Mouse (Mus musculus) brain, embryonic 14.5 days (tissue): Measurements from ENCODE around the gene Lrrc20. TPM values are rescaled to one million over a fixed set of nuclear protein-coding genes. Genes with fewer than 3 reads are reported as not detected.

ENCODE experiments used
- DNase-seq: peaks from one replicate; pipeline ENCODE4 v3.0.0-alpha.2; 2011; ENCODE audit warnings: low read depth
- CTCF ChIP-seq: fragments of 200-500 bp; IDR thresholded peaks from 2 replicates; pipeline ENCODE4 v1.5.1; 2012; ENCODE audit warnings: inconsistent platforms, mild to moderate bottlenecking, moderate library complexity, borderline replicate concordance; ENCODE audit not compliant: insufficient read depth, insufficient read length; ENCODE audit errors: extremely low read depth
- POLR2A ChIP-seq: fragments of 200-500 bp; IDR thresholded peaks from 2 replicates; pipeline ENCODE4 v1.6.1; 2012; ENCODE audit warnings: mild to moderate bottlenecking, inconsistent platforms, borderline replicate concordance; ENCODE audit not compliant: poor library complexity, insufficient read depth, insufficient read length, severe bottlenecking; ENCODE audit errors: extremely low read depth
- polyA plus RNA-seq: library from polyadenylated mRNA; depleted of rRNA; stranded (reverse); fragments of >200 nt; gene quantifications from 2 replicates; pipeline ENCODE4 v1.2.3, GENCODE M21; 2012

The Lrrc20 gene
- polyA plus RNA-seq, 1 experiment, result 23.6 TPM

DNA sequence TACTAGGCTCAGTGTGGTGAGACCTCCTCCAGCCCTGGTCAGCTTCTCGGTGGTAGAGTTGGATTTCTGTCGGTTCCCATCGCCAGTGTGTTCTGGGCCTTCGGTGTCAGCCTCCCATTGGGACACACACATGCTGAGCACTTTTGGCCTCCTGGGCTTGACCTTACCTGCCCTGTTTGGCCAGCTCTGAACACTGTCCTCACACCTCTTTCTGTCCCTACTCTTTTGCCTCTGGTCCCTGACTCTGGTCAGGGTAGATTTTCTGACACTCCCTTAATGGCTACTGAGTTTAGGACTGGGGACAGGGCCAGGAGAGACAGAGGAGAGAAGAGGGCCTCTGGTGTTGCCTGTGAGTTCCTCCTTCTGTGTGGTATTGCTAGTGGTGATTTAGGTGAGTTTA, 4.3 kb downstream of the Lrrc20 start:
- DNase-seq, result no peak
- no peak for TF ChIP-seq CTCF
- TF ChIP-seq POLR2A, result no peak

DNA sequence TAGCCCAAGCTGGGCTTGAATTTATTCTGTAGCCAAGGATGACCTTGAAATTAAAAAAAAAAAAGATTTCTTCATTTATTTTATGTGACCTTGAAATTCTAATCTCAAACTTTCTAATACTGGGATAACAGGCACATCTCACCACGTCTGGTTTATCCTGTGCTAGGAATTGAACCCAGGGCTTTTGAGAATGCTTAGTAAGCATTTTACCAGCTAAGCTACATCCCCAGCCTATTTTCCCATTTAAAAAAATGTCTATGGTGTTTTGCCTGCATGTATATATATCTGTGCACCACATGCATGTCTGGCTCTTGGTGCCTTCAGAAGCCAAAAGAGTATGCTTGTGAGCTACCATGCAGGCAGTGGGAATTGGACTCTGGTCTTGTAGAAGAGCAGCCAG, 4.9 kb downstream of the Lrrc20 start:
- DNase-seq, result no peak
- no peak for TF ChIP-seq POLR2A
- TF ChIP-seq CTCF, result no peak

GRCm38 (mm10) chr10:61482771-61483170, 7.2 kb downstream of the Lrrc20 start:
- no peak for TF ChIP-seq POLR2A
- no peak for TF ChIP-seq CTCF
- DNase-seq, result no peak

- TF ChIP-seq POLR2A, result no peak
- TF ChIP-seq CTCF, result no peak
- DNase-seq, result no peak
Measured at GRCm38 (mm10) chr10:61484801-61485200, 9.2 kb downstream of the Lrrc20 start.

DNA sequence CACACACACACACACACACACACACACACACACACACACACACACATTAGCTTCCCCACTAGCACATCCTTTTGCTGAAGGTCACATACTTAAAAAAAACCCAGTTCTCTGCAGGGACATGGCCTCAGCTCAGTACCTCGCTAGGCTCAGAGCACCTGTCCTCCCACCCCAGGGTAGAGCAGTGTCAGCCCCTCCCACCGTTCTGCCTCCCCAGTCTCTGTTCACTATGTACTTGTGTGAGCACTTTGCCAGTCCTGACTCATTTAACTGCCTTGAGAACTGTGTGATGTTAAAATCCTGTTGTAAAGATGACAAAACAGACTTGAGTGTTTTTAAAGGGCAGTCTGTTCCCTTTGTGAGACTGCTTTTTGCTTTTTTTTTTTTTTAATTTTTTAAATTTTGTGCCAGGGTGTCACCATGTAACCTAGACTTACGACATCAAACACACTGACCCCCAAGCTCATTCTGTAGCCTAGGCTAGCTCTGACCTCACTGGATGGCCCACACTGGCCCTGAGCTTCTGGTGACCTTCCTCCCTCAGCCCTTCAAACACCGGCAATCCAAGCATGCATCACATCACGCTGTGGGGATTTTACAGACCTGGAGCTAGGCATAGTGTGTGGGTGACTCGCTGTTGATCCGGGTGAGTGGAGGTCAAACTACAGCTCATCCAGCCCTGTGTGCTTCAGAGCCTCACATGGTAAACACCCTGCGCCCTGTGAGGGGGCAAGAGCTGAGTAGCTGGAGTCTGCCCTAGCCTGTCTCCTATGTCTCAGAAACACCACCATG, 11.1 kb downstream of the Lrrc20 start:
- no peak for TF ChIP-seq CTCF
- TF ChIP-seq POLR2A, result no peak
- DNase-seq, result no peak

- DNase-seq, result no peak
- TF ChIP-seq CTCF (no peak), POLR2A (no peak)
Measured at GRCm38 (mm10) chr10:61488522-61489110, 13.0 kb downstream of the Lrrc20 start.

DNA sequence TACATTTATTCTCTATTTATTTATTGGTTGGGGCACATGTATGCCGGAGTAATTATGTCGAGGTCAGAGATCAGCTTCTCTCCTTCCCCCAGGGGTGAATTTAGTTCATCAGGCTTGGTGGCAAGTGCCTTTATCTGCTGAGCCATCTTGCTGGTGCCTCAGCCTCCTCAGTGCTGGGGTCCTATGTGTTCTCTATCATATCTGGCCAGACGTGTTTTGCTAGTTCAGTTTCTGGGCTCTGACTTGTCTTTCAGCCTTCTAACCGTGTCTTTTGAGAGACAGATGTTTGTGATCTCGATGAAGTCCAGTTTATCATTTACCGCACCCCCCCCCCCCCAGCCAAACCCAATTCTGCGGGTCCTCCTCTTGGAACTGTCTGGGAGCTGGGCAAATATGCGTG, 16.0 kb downstream of the Lrrc20 start:
- TF ChIP-seq CTCF, result no peak
- no peak for TF ChIP-seq POLR2A
- no peak for DNase-seq

DNA sequence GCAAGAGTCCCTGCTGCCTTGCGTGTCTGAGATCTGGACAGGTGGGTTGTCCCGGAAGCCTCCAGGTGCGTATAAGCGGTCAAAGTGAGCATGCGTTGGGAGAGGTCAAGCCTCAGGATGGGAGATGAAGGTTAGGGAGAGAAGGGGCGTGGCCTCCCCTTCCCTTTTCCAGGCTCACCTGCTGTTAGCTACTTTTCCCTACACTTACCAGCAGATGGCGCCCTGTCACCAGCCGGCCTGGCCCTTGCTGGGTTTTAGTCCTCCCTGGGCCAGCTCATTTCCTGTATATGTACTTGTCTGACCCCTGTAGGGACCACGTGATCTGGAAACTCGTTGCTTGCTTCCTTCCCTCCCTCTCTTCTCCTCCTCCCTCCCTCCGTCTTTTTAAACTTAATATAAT, 16.4 kb downstream of the Lrrc20 start:
- peak; percentile 83 for DNase-seq
- no peak for TF ChIP-seq POLR2A
- peak; percentile 88 for TF ChIP-seq CTCF

DNA sequence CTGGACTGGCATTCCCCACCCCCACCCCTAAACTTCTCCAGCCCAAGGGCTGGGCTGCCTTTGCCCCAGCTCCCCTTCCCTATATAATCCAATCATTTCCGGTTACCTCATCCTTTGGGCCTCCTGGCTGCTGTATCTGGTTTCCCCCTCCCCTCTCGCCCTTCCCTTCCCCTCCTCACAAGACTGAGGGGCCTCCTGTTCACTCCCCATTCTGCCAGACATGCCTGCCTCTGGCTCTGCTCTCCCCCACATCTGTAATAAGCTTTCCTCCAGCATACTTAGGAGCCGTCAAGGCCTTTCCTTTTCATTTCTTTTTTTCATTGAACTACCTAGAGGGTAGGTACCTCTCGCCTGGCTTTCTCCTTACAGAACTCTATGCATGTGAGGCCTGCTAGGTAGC, 19.9 kb downstream of the Lrrc20 start:
- no peak for TF ChIP-seq POLR2A
- TF ChIP-seq CTCF, result no peak
- DNase-seq, result peak; percentile 43

DNA sequence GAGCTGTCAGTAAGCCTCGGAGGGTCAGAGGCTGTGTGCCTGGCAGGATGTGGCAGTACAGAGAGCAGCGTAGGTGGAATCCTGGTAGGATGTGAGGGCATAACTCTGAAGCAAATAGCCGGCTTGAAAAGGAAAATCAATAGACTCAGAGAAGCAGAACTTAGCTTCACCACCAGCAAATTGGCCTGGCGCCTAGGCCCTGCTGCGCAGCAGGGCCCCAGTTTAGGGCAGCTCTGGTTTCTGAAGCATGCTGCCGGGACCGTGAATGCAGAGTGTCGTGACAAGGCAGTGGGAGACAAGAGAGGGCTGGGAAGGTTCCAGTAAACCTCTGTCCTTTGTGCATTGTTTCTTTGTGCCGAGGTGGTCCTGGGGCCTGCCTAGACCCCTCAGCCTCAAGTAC, 20.6 kb downstream of the Lrrc20 start:
- DNase-seq, result peak; percentile 68
- no peak for TF ChIP-seq CTCF
- no peak for TF ChIP-seq POLR2A

DNA sequence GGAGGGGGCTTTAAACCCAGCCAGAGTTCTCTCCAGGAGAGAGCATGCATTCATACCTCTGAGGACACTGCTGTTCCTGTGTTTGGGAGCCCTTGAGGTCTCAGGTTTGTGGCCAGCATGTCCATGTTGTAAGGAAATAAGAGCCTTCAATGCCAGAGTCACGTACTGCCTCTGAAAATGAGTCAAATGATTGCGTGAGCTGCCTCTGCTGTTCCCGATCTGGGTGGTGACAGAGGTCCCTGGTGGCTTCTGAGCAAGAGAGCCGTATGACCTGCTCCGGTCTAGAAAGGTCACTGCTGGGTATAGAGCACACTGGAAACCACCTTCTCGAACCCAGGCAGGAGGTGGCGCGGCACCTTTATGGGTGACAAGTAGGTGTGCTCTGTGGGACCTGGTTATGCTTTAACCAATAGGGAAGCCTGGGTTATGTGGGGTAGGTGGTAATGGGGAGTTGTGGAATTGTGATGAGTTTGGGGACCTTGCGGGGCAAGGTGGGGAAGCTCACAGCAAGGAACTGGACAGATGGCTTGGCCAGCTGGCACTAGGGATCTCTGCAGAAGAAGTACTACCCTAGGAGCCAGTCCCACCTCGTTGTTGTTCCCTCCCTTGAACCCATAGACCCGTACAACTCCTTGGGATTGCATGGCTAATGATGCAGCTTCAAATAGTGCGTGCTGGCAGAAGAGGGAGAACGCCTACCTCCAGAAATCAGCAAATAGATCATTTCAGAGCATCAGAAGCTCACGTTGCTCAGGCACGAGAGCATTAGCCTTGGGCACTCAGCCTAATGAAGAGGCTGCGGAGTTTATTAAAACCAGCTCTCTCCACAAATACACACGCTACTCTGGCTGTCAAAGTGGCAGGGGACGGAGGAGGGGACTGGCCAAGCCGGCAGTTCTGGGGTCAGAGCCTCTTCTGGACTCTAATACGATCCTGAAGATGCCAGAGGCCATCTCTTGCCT, 24.2 kb downstream of the Lrrc20 start:
- DNase-seq, result no peak
- TF ChIP-seq CTCF (no peak), POLR2A (no peak)
